Mouse (Mus musculus) cerebellum, adult 9-10 months (tissue): ENCODE measurements at regions not wholly inside any gene's neighbourhood (a gene's known extent, or its start where the extent isn't known, plus 50 kb on each side); places are given as distances from the start of the nearest gene placed in this dataset.
A peak's percentile ranks its signal among the peaks of the same experiment; 100 is the strongest.

Experiments
- DNase-seq: peaks from one replicate; pipeline ENCODE4 v3.0.0; 2022

GRCm38 (mm10) chr6:72037639-72038038 lies 59.8 kb upstream of the St3gal5 start:
- DNase-seq, result no peak

GRCm38 (mm10) chr6:72043881-72044625 lies 53.3 kb upstream of the St3gal5 start:
- peak; percentile 40 for DNase-seq
